Mouse (Mus musculus): ENCODE measurements around the gene Ctsa. TPM values are rescaled to one million over a fixed set of nuclear protein-coding genes. Genes with fewer than 3 reads are reported as not detected.
"Not testable (repeated sequence)": the region's sequence is repeated elsewhere in the genome, so short reads cannot be mapped to it uniquely, and the experiment has no call there.

Gene Ctsa
- polyA plus RNA-seq, 1 experiment: 250 TPM

DNA sequence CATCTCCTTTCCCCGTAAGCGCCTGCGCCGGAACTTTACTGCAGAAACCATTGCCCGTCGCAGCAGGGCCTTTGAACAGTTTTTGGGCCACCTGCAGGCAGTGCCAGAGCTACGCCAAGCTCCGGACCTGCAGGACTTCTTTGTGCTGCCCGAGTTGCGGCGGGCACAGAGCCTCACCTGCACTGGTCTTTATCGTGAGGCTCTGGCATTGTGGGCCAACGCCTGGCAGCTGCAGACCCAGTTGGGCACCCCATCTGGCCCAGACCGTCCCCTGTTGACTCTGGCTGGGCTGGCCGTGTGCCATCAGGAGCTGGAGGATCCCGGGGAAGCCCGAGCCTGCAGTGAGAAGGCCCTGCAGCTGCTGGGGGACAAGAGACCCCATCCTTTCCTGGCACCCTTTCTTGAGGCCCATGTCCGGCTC lies 40.8 kb upstream of the Ctsa start:
- TF ChIP-seq CTCF (IDR thresholded peaks at IDR 0.05; ENCODE audit: borderline replicate concordance, insufficient read depth, low read length) (no peak), POLR2A (IDR thresholded peaks at IDR 0.05; ENCODE audit: low read depth, low read length) (no peak)
- Histone ChIP-seq H3K4me3 (ENCODE audit: insufficient read depth, low read length) (no peak overlapping the region), H3K27ac (ENCODE audit: insufficient read depth, low read length) (no peak overlapping the region), H3K4me1 (ENCODE audit: control insufficient read depth, insufficient read depth, low read length) (peaks cover 11% of the 10 kb centered on the region)

DNA sequence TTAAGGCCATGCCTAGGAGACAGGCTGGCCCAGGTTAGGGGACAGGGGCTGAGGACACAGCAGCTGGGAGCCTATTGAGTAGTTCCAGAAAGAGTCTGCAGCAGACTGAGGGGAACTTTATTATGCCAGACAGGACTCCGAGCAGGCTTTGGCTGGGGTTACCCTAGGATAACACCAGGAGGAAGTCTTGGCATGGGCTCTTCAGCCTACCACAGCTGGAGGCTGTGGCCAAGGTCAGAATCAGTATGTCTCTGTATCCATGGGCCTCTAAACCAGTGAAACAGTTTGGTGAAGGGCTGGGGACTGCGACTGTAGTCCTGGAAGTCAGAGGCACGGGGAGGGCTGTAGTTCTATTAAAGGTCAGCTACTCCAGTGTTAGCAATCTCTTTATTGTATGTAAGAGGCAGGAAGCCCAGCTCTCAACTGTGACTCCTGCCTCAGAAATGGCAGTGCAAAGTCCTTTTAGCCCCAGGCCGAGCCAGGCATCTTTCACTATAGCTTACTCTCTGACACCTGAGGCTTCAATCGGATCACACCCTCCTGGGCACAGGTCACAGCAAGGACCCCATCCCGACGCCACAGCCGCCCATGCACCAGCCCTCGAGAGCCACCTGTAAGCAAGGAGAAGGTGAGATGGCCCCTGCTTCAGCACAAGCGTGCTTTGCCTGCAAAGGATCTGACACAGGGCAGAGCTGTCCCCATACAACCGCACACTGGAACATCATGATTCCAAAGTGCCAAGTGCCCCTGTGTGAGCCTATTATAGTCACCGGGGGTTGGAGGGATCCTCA lies 40.1 kb upstream of the Ctsa start:
- Histone ChIP-seq H3K4me1 (ENCODE audit: control insufficient read depth, insufficient read depth, low read length) (peaks cover 8% of the 10 kb centered on the region), H3K27ac (ENCODE audit: insufficient read depth, low read length) (no peak overlapping the region), H3K4me3 (ENCODE audit: insufficient read depth, low read length) (no peak overlapping the region)
- no peak for TF ChIP-seq CTCF (IDR thresholded peaks at IDR 0.05; ENCODE audit: borderline replicate concordance, insufficient read depth, low read length)
- no peak for TF ChIP-seq POLR2A (IDR thresholded peaks at IDR 0.05; ENCODE audit: low read depth, low read length)

DNA sequence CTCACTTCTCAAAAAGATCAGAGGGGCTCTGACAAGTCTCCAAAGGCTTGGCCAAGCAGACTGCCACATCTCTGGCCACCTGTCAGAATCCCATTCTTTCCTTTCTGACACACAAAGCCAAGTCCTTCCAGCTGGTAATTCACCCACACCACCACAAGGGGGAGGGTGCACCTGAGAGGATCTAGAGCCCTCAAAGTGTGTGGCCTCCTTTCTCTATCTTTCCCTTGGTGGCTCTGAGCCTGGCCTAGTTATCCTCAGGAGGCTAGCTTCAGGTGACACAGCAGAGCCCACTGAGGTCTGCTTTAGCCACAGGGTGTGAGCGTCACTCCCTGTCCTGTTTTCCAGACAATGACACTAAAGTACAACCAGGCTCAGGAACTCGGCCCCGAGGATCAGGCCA lies 39.4 kb upstream of the Ctsa start:
- H3K4me3 ChIP-seq (ENCODE audit: insufficient read depth, low read length): no peak overlapping the region
- peaks cover 4% of the 10 kb centered on the region; the same call in 1 of the 2 replicates for H3K4me1 ChIP-seq (ENCODE audit: control insufficient read depth, insufficient read depth, low read length)
- no peak for TF ChIP-seq POLR2A (IDR thresholded peaks at IDR 0.05; ENCODE audit: low read depth, low read length)
- peak; percentile 55; the same call in 1 of the 2 replicates for TF ChIP-seq CTCF (IDR thresholded peaks at IDR 0.05; ENCODE audit: borderline replicate concordance, insufficient read depth, low read length)
- no peak overlapping the region for H3K27ac ChIP-seq (ENCODE audit: insufficient read depth, low read length)

DNA sequence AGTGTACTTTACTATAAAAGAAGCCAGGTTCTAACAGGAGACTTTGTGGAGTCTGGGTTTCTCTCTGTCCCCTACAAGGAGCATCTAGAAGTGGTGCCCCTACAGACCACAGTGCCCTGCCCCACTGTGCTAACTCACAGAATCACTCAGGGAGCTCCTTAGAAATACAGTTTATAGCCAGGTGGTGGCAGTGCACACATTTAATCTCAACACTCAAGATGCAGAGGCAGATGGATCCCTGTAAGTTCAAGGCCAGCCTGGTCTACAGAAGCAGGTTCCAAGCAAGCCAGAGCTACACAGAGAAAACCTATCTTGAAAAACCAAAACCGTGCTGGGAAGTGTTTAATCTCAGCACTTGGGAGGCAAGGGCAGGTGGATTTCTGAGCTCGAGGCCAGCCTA lies 38.9 kb upstream of the Ctsa start:
- TF ChIP-seq CTCF (IDR thresholded peaks at IDR 0.05; ENCODE audit: borderline replicate concordance, insufficient read depth, low read length) (no peak), POLR2A (IDR thresholded peaks at IDR 0.05; ENCODE audit: low read depth, low read length) (no peak)
- no peak overlapping the region for H3K4me3 ChIP-seq (ENCODE audit: insufficient read depth, low read length)
- H3K27ac ChIP-seq (ENCODE audit: insufficient read depth, low read length): no peak overlapping the region
- H3K4me1 ChIP-seq (ENCODE audit: control insufficient read depth, insufficient read depth, low read length): no peaks in the 10 kb centered on the region

DNA sequence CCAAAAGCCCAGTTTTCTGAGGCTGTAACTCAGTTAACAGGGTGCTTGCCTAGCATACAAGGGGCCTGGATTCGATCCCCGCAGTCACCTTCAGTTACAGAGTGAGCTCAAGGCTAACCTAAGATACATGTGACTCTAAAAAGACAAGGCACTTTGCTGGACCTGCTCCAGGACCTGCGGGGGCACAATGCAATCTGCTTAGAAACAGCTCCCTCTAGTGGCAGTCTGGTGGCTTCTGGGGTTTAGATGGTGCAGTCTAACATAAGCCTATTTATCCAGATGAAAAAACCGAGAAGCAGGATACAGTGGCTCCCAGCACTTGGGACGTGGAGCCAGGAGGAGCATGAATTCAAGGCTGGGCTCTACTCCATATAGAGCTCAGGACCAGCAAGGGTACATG lies 38.4 kb upstream of the Ctsa start:
- no peak overlapping the region for H3K4me3 ChIP-seq (ENCODE audit: insufficient read depth, low read length)
- TF ChIP-seq POLR2A (IDR thresholded peaks at IDR 0.05; ENCODE audit: low read depth, low read length) (no peak), CTCF (IDR thresholded peaks at IDR 0.05; ENCODE audit: borderline replicate concordance, insufficient read depth, low read length) (peak; percentile 64)
- H3K4me1 ChIP-seq (ENCODE audit: control insufficient read depth, insufficient read depth, low read length): no peaks in the 10 kb centered on the region
- no peak overlapping the region for H3K27ac ChIP-seq (ENCODE audit: insufficient read depth, low read length)

DNA sequence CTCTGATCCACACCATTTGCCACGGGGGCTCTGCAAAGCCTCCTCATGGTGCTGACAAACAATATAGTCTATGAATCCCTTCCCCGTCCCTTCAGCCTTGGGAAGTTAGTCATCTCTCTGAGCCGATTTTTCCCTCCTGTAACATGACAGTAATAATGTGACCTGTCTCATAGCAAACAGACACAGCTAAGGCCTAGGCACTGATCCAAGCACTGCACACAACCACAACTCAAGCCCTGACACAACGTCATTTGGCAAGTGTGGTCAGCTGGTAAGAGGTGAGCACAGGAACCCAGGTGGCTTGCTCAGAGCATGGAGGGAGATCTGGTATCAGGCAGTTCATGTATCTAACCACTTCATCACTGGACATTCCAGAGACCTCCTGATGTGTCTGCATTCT lies 36.8 kb upstream of the Ctsa start:
- TF ChIP-seq POLR2A (IDR thresholded peaks at IDR 0.05; ENCODE audit: low read depth, low read length): no peak
- TF ChIP-seq CTCF (IDR thresholded peaks at IDR 0.05; ENCODE audit: borderline replicate concordance, insufficient read depth, low read length): no peak
- H3K4me3 ChIP-seq (ENCODE audit: insufficient read depth, low read length): no peak overlapping the region
- H3K4me1 ChIP-seq (ENCODE audit: control insufficient read depth, insufficient read depth, low read length): no peaks in the 10 kb centered on the region
- H3K27ac ChIP-seq (ENCODE audit: insufficient read depth, low read length): no peak overlapping the region

DNA sequence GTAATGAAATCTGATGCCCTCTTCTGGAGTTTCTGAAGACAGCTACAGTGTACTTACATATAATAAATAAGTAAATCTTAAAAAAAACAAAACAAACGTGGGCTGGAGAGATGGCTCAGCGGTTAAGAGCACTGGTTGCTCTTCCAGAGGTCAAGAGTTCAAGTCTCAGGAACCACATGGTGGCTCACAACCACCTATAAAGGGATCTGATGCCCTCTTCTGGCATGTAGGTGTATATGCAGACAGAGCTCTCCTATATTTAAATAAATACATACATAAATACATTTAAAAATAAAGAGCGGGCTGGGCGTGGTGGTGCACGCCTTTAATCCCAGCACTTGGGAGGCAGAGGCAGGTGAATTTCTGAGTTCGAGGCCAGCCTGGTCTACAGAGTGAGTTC lies 34.1 kb upstream of the Ctsa start:
- not testable (repeated sequence) for H3K4me1 ChIP-seq (ENCODE audit: control insufficient read depth, insufficient read depth, low read length); H3K27ac ChIP-seq (ENCODE audit: insufficient read depth, low read length); H3K4me3 ChIP-seq (ENCODE audit: insufficient read depth, low read length)

DNA sequence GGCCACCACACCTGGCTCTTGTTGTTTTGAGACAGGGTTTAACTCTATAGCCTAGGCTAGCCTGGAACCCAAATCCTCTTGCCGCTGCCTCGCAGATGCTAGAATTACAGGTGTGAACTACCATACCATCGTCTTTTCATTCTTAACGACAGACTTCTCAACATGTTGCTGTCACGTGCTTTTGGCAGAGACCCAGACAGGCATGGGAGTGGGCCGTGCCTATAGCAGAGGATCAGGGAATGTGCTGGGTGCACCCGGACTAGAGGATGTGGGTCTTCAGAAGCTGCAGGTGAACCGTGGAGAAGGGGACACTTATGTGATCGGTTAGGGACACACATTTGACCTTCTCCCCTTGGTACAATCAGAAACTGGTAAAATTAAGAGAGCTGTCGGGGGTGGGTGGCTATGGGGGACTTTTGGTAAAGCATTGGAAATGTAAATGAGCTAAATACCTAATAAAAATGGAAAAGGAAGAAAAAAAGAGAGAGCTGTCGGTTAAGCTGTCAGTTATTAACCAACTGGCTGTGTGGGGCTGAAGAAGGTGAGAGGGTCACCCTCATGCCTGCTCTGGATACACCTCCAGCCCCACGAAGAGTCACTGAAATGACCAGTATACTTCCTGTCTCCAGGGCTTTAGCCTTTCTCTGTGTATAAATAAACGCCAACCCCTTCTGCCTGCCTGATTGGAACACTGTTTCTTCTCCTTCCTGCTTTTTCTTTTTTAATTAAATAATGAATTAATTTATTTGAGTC lies 32.2 kb upstream of the Ctsa start:
- peaks cover 2% of the 10 kb centered on the region; the same call in 1 of the 2 replicates for H3K4me1 ChIP-seq (ENCODE audit: control insufficient read depth, insufficient read depth, low read length)
- no peak overlapping the region for H3K4me3 ChIP-seq (ENCODE audit: insufficient read depth, low read length)
- no peak overlapping the region for H3K27ac ChIP-seq (ENCODE audit: insufficient read depth, low read length)
- TF ChIP-seq POLR2A (IDR thresholded peaks at IDR 0.05; ENCODE audit: low read depth, low read length): no peak
- TF ChIP-seq CTCF (IDR thresholded peaks at IDR 0.05; ENCODE audit: borderline replicate concordance, insufficient read depth, low read length): no peak

DNA sequence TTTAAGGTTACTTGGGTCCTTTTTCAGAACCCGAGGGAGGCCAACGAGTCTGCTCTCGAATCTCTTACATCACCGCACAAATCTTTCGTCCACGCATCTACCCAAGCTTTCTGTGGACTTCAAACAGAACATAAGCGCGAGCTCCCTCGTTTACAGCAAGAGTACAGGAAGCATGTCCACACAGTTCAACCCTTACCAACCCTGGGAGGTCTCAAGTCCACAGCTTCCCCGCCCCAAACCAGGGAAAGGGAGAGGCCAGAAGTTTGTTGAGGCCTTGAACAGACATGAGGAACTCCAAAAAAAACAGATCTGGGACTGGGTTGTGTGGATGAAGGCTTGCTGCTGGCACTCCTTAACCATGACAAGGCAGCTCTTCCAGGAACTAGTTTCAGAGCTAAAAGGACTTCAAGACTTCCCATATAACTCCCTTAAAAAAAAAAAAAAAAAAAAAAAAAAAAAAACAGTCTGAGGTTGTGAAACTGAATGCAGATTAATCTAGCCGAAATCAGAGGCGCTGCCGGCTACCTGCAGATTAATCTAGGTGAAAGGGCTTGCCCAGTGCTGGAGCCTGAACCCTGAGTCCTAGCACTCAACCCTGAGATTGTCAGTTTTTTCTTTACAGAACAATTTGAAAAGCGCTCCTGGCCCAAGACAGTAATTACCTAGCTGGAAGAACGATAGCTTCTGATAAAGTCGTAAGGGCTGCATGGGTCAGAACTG lies 29.3 kb upstream of the Ctsa start:
- Histone ChIP-seq H3K4me3 (ENCODE audit: insufficient read depth, low read length) (peak overlapping the region; percentile 78), H3K27ac (ENCODE audit: insufficient read depth, low read length) (no peak overlapping the region), H3K4me1 (ENCODE audit: control insufficient read depth, insufficient read depth, low read length) (peaks cover 2% of the 10 kb centered on the region; the same call in 1 of the 2 replicates)
- TF ChIP-seq POLR2A (IDR thresholded peaks at IDR 0.05; ENCODE audit: low read depth, low read length) (no peak), CTCF (IDR thresholded peaks at IDR 0.05; ENCODE audit: borderline replicate concordance, insufficient read depth, low read length) (no peak)
